Mouse (Mus musculus): ENCODE data around the gene Gm4846. TPM values are rescaled to one million over a fixed set of nuclear protein-coding genes. Genes with fewer than 3 reads are reported as not detected.
"Not testable (repeated sequence)": the region's sequence is repeated elsewhere in the genome, so short reads cannot be mapped to it uniquely, and the experiment has no call there.

Gm4846 gene
- total RNA-seq (2017): not detected in 2 replicates

GRCm38 (mm10) chr1:166497488-166497887 is at the start of gene Gm4846:
TSS of gene Gm4846 (minus strand) at chr1:166497588.
- not testable (repeated sequence) for ATAC-seq (replicated peaks; ENCODE audit: low read depth, poor library complexity, severe bottlenecking)

GRCm38 (mm10) chr1:166531521-166531920 is 34.1 kb upstream of the Gm4846 start:
- peak; percentile 45; the same call in 1 of the 2 replicates for ATAC-seq (replicated peaks; ENCODE audit: low read depth, poor library complexity, severe bottlenecking)

- ATAC-seq (replicated peaks; ENCODE audit: low read depth, poor library complexity, severe bottlenecking): peak; percentile 72
Measured at GRCm38 (mm10) chr1:166524709-166525108, 27.3 kb upstream of the Gm4846 start.

GRCm38 (mm10) chr1:166519626-166520025 is 22.2 kb upstream of the Gm4846 start:
- not testable (repeated sequence) for ATAC-seq (replicated peaks; ENCODE audit: low read depth, poor library complexity, severe bottlenecking)

GRCm38 (mm10) chr1:166516556-166516955 is 19.2 kb upstream of the Gm4846 start:
- peak; percentile 54; the same call in 1 of the 2 replicates for ATAC-seq (replicated peaks; ENCODE audit: low read depth, poor library complexity, severe bottlenecking)

GRCm38 (mm10) chr1:166504206-166504605 is 6.8 kb upstream of the Gm4846 start:
- not testable (repeated sequence) for ATAC-seq (replicated peaks; ENCODE audit: low read depth, poor library complexity, severe bottlenecking)

- ATAC-seq (replicated peaks; ENCODE audit: low read depth, poor library complexity, severe bottlenecking): no peak
Measured at GRCm38 (mm10) chr1:166479503-166479902, 17.9 kb downstream of the Gm4846 start.

GRCm38 (mm10) chr1:166467172-166467571 is 30.2 kb downstream of the Gm4846 start:
- ATAC-seq (replicated peaks; ENCODE audit: low read depth, poor library complexity, severe bottlenecking): no peak

- no peak for ATAC-seq (replicated peaks; ENCODE audit: low read depth, poor library complexity, severe bottlenecking)
Measured at GRCm38 (mm10) chr1:166462544-166462943, 34.8 kb downstream of the Gm4846 start.

GRCm38 (mm10) chr1:166441992-166442391 is 55.4 kb downstream of the Gm4846 start:
- ATAC-seq (replicated peaks; ENCODE audit: low read depth, poor library complexity, severe bottlenecking): no peak

- no peak for ATAC-seq (replicated peaks; ENCODE audit: low read depth, poor library complexity, severe bottlenecking)
Measured at GRCm38 (mm10) chr1:166439426-166439825, 58.0 kb downstream of the Gm4846 start.

Other genes starting within 250 kb of the Gm4846 start
- gene Ildr2, start 243.4 kb downstream of the Gm4846 start, total RNA-seq (2017): not detected in 2 replicates
- gene Tada1, start 118.5 kb downstream of the Gm4846 start, total RNA-seq (2017): 32.1 and 43.2 TPM in 2 replicates
- 12.7 and 13.1 TPM in 2 replicates for gene Pogk, start 87.7 kb downstream of the Gm4846 start, total RNA-seq (2017)
- gene Gm4847, start 150.1 kb upstream of the Gm4846 start, total RNA-seq (2017): not detected in 2 replicates
- not detected in 2 replicates for gene Fmo9, start 184.3 kb upstream of the Gm4846 start, total RNA-seq (2017)

All from common myeloid progenitor, adult 5-6 weeks (primary cell).